Mouse (Mus musculus) erythroblast, embryonic 14.5 days (primary cell): ENCODE results near the gene Krtap3-1. TPM values are rescaled to one million over a fixed set of nuclear protein-coding genes. Genes with fewer than 3 reads are reported as not detected.

ENCODE experiments used
- H3K27me3 ChIP-seq: 2 replicates; pipeline ENCODE4 v1.6.1; 2012; ENCODE audit warnings: inconsistent platforms; ENCODE audit not compliant: control insufficient read depth
- H3K36me3 ChIP-seq: 2 replicates; pipeline ENCODE4 v1.6.1; 2012; ENCODE audit warnings: mild to moderate bottlenecking, inconsistent platforms; ENCODE audit not compliant: control insufficient read depth
- H3K4me1 ChIP-seq: 2 replicates; pipeline ENCODE4 v1.6.1; 2012; ENCODE audit warnings: inconsistent platforms; ENCODE audit not compliant: control insufficient read depth
- H3K4me3 ChIP-seq: replicated peaks from 2 replicates; pipeline ENCODE3; 2012; ENCODE audit warnings: moderate library complexity, mild to moderate bottlenecking, inconsistent platforms
- H3K9me3 ChIP-seq: 2 replicates; pipeline ENCODE4 v1.6.1; 2012; ENCODE audit warnings: low read length, inconsistent platforms, mixed read lengths; ENCODE audit not compliant: control insufficient read depth
- GATA1 ChIP-seq: IDR thresholded peaks from 2 replicates; pipeline ENCODE4 v1.6.1; 2012; ENCODE audit warnings: low read length, inconsistent platforms, mixed read lengths
- TAL1 ChIP-seq: IDR thresholded peaks from 3 replicates; pipeline ENCODE4 v1.6.1; 2012; ENCODE audit warnings: low read length, inconsistent platforms, mixed read lengths
- polyA plus RNA-seq: library from polyadenylated mRNA; stranded (reverse); fragments of >175 nt; gene quantifications from 2 replicates; pipeline ENCODE4 v1.2.3, GENCODE M21; 2012

Krtap3-1 gene
- polyA plus RNA-seq, 1 experiment, result not detected

DNA sequence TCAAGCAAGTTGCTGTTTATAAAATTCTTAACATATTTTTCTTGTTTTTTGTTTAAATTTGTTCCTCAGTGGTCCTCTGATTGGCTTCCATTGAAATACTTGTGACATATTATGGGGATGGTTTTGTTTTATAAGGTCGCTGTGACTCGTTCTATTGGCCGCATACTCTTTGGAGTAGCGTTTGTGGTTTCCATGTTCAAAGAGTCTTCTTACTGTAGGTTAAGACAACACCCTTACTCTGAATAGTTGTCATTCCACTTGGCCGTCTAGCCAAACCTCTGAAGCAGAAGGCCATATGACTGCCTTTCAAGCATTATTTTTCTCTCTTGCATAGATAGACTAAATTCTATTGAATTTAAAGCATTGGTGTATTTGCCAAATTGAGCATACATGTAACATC, 14.6 kb upstream of the Krtap3-1 start:
- peaks cover 3% of the 10 kb centered on the region for H3K9me3 ChIP-seq
- no peaks in the 10 kb centered on the region for H3K4me1 ChIP-seq
- no peak overlapping the region for H3K4me3 ChIP-seq
- no peaks in the 10 kb centered on the region for H3K36me3 ChIP-seq
- TF ChIP-seq GATA1, result no peak
- no peak for TF ChIP-seq TAL1
- H3K27me3 ChIP-seq, result no peaks in the 10 kb centered on the region

GRCm38 (mm10) chr11:99580636-99581035, 14.2 kb upstream of the Krtap3-1 start, which contains the start of gene Krtap1-5:
Krtap1-5 (minus strand) TSS chr11:99581016.
- TF ChIP-seq TAL1 (no peak), GATA1 (no peak)
- Histone ChIP-seq H3K4me3 (no peak within 1 kb of the TSS), H3K27me3 (no peaks in the 10 kb centered on the region), H3K9me3 (peaks cover 3% of the 10 kb centered on the region), H3K4me1 (no peaks in the 10 kb centered on the region), H3K36me3 (no peaks in the 10 kb centered on the region)

DNA sequence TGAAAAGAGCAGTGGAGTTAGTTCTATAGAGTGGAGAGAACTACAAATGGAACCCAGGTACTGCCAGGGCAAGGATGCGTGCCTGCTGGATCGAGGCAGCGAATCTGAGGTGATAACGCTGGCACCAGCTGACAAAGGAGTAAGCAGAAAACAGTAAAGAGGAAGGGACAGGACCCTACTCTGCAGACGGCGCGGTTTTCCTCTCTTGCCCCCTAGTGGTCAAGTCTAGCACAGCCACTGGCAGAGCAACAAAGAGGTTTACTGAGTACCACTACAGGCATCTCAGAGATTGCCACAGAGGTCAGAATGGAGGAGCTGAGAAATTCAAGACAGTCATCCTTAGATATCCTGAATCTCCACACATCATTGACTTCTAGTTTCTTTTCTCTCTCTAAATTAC, 7.7 kb upstream of the Krtap3-1 start:
- Histone ChIP-seq H3K4me3 (no peak overlapping the region), H3K4me1 (no peaks in the 10 kb centered on the region), H3K36me3 (no peaks in the 10 kb centered on the region), H3K27me3 (no peaks in the 10 kb centered on the region), H3K9me3 (no peaks in the 10 kb centered on the region)
- TF ChIP-seq TAL1 (no peak), GATA1 (no peak)

GRCm38 (mm10) chr11:99573164-99573563, 6.7 kb upstream of the Krtap3-1 start:
- Histone ChIP-seq H3K4me3 (no peak overlapping the region), H3K27me3 (no peaks in the 10 kb centered on the region), H3K4me1 (no peaks in the 10 kb centered on the region), H3K36me3 (no peaks in the 10 kb centered on the region), H3K9me3 (no peaks in the 10 kb centered on the region)
- TF ChIP-seq TAL1, result no peak
- TF ChIP-seq GATA1, result no peak

DNA sequence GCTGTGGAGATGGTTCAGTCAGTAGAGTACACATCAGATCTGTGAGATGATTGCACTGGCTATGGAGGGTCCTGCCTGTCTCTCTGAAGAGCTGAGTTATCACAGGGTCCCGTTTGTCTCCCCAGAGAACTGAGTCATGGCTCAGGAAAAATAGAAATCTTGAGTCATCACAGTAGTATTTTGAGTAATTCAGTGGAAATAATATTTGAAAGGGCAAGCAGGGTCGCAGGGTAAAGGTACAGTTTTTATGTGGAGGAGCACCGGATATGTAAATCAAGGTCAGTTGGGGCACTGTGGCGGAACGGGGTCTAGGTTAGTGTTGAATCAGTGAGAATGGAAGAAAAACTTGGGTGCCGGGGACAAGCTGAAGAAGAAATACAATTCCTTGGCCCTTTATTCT, 3.9 kb downstream of the Krtap3-1 start:
- no peak overlapping the region for H3K4me3 ChIP-seq
- H3K4me1 ChIP-seq, result no peaks in the 10 kb centered on the region
- TF ChIP-seq GATA1, result no peak
- TF ChIP-seq TAL1, result no peak
- H3K27me3 ChIP-seq, result no peaks in the 10 kb centered on the region
- H3K36me3 ChIP-seq, result no peaks in the 10 kb centered on the region
- 0 out of 2 replicates have a peak, but pooled peaks cover 2% of the 10 kb centered on the region for H3K9me3 ChIP-seq

GRCm38 (mm10) chr11:99559366-99559765, 7.1 kb downstream of the Krtap3-1 start, which contains the start of gene Gm11939:
Gm11939 (minus strand) TSS chr11:99559466.
- H3K4me3 ChIP-seq, result no peak within 1 kb of the TSS
- no peaks in the 10 kb centered on the region for H3K27me3 ChIP-seq
- TF ChIP-seq TAL1 (no peak), GATA1 (no peak)
- no peaks in the 10 kb centered on the region for H3K36me3 ChIP-seq
- no peaks in the 10 kb centered on the region for H3K9me3 ChIP-seq
- no peaks in the 10 kb centered on the region for H3K4me1 ChIP-seq

DNA sequence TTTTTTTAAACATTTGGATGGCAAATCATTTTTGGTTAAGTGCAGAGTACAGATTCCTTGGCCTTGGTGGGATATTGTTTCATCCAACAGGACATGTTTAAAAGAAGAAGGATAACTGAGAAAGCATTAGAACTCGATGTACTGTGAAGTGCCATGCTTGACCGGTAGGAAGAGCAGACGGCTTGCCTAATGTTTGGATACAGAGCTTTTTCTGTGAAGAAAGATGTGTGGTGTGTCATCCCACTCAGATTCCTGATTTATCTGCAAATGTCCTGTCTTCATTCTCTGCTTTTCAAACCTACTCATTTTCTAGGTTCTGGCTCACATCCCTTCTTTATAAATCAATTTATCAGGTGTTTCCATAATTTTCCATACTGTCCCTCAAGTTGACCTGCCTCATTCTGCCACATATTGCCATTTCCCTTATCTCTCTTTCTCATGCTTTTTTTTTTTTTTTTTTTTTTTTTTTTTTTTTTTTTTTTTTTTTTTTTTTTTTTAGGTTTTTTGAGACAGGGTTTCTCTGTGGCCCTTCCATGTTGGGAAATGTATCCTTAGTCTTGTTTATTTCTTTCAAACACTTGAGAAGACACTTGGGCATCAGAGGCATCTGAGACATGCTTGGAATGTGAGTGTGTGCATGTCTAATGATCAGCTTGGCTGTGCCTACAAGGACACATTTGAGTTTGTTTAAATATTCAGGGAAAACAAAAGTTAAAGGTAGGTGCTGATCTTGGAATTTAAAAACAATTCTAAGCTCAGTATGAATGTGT, 8.3 kb downstream of the Krtap3-1 start:
- TF ChIP-seq TAL1, result no peak
- no peak for TF ChIP-seq GATA1
- Histone ChIP-seq H3K27me3 (no peaks in the 10 kb centered on the region), H3K4me1 (no peaks in the 10 kb centered on the region), H3K4me3 (no peak overlapping the region), H3K9me3 (no peaks in the 10 kb centered on the region), H3K36me3 (no peaks in the 10 kb centered on the region)

DNA sequence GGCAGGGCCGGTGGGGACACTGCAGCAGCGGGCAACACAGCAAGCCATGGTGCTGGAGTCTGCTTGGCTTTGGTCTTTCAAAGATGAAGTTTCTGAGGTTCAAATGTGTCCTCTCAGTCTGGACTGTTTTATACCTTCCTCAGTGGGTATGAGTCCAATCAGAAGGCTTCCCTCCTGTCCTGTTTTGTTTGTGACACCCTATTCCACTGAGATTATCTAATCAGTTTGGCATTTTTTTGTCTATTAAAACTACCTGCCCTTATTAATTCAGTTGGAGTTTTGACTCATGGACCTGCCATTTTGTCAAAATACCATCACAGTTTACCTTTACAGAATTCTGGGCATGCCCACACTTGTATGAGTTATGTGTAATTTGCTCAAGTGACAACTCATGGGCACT, 9.7 kb downstream of the Krtap3-1 start, which contains the start of gene Krtap3-2:
Gene Krtap3-2 (minus strand): TSS at position 101 of the 400 bp plus-strand sequence.
- Histone ChIP-seq H3K9me3 (no peaks in the 10 kb centered on the region), H3K4me1 (no peaks in the 10 kb centered on the region), H3K27me3 (no peaks in the 10 kb centered on the region), H3K4me3 (no peak within 1 kb of the TSS), H3K36me3 (no peaks in the 10 kb centered on the region)
- TF ChIP-seq TAL1 (no peak), GATA1 (no peak)

DNA sequence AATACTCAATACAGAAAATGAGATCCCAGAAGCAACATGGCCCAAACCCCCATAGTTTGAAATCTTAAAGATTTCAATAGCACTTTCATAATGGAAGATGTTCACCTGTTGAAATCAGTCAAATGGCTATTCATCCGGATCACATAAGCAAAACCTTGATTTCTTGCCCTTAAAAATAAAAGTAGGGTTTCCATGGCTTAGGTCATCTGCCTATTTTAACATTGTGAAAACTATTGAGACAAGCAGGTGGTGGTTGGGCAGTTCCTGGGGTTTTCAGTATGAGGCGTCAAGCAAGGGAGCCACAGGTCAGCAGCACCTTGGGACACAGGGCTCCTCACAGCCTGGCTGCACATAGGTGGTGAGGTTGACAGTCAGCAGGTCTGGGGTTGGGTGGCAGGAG, 10.2 kb downstream of the Krtap3-1 start:
- Histone ChIP-seq H3K4me1 (no peaks in the 10 kb centered on the region), H3K9me3 (no peaks in the 10 kb centered on the region), H3K36me3 (no peaks in the 10 kb centered on the region), H3K4me3 (no peak overlapping the region), H3K27me3 (no peaks in the 10 kb centered on the region)
- no peak for TF ChIP-seq TAL1
- TF ChIP-seq GATA1, result no peak
